Mouse (Mus musculus): ENCODE measurements around the gene Txlna. TPM values are rescaled to one million over a fixed set of nuclear protein-coding genes. Genes with fewer than 3 reads are reported as not detected.

Gene Txlna
- polyA plus RNA-seq, 1 experiment, result 55.6 TPM

DNA sequence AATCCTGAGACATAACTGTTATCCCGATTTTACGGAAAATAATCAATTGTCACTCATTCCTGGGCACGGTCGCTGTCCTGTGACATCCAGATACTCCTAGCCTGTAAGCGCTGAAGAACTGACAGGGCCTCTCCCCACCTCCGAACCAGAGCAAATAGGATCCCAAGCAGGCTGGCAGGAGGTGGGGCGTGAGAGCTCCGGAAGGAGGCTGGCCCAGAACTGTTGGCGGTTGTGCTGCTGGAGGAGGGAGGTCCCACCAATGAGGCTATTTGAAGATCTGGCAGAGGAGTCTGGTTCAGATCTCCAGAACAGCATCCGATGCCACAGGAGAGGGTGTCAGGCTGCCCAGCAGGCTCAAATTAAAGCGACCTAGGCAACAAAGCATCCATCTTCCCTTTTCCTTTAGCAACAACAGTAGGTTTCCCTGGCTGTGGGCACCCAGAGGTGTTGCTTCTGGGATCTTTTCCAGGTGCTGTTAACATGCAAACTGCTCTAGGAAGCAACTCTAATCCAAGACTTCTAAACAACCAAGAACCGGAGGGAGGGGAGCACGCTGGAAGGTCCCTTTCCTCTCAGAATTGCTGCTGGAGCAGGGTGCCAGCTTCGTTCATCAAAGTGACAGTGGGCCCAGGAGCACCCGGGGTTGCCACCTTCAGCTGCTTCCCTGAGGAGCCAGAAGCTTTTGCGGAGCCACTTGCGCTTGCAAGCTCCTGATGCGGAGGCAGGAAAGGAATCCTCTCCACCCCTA lies 16.4 kb downstream of the Txlna start:
- DNase-seq (ENCODE audit: low read depth), result peak; percentile 98
- no peak for TF ChIP-seq CTCF (IDR thresholded peaks at IDR 0.05; ENCODE audit: borderline replicate concordance, extremely low read depth, insufficient read depth, insufficient read length)
- TF ChIP-seq POLR2A (IDR thresholded peaks at IDR 0.05; ENCODE audit: borderline replicate concordance, extremely low read depth, insufficient read depth, insufficient read length, poor library complexity, severe bottlenecking), result peak; percentile 30; the same call in 1 of the 2 replicates

DNA sequence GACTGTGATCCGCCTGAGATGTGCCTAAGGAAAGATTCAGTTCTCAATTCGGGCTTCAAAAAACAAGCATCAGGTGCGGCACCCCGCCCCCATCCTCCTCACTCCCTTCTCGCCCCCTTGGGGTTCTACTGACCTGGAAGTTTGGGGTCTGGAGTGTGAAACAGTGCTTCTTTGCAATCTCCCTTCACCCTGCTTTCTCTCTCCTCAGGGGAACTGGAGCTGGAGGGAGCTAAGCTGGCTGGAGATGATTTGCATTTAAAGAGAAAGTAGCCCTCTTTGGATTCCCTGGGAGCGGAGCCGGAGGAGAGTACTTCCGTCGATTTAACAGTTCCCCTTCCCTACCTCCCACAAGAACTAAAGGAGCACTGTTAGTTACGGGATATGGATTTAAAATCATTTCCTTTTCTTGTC lies 17.2 kb downstream of the Txlna start, which contains the start of gene Ccdc28b:
TSS of gene Ccdc28b (minus strand) at position 267 of the 411 bp plus-strand sequence.
- DNase-seq (ENCODE audit: low read depth), result peak; percentile 88

DNA sequence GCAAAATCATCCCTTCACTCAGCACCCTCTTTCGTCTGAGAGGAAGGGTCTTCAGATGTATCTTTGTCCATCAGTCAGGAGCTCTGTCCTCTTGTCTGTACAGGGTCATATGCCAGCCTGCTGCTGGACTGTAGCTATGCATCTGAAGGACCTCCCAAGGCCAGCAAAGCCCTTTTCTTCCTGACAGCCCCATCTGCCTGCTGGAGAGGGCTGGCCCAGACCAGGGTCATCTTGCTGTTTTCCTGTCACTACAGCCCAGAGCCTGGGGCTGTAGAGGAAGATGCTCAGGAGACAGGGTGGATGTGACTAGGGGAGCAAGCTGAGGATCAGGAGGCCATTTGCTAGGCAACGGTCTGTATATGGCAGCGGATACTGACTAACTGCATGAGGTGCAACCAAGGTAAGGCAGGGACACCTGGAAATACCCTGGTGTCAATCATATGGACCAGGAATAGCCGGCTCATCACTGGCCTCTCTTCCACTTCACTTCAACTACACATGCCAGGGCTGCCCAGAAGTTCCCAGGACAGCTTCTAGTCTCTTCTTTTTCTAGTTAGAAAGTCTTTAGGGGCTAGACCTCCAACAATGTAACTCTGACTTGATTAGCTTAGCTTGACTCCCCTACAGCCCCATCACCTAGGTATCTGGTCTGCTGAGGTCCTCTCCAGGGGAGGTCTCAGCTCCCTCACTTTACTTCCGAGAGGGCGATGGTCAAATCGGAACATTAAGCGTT lies 17.9 kb downstream of the Txlna start:
- no peak for DNase-seq (ENCODE audit: low read depth)
- no peak for TF ChIP-seq POLR2A (IDR thresholded peaks at IDR 0.05; ENCODE audit: borderline replicate concordance, extremely low read depth, insufficient read depth, insufficient read length, poor library complexity, severe bottlenecking)
- no peak for TF ChIP-seq CTCF (IDR thresholded peaks at IDR 0.05; ENCODE audit: borderline replicate concordance, extremely low read depth, insufficient read depth, insufficient read length)

More for the DNA sequence above, 17.2 kb downstream of the Txlna start, which contains the start of gene Ccdc28b:
- TF ChIP-seq CTCF (IDR thresholded peaks at IDR 0.05; ENCODE audit: borderline replicate concordance, extremely low read depth, insufficient read depth, insufficient read length), result no peak
- no peak for TF ChIP-seq POLR2A (IDR thresholded peaks at IDR 0.05; ENCODE audit: borderline replicate concordance, extremely low read depth, insufficient read depth, insufficient read length, poor library complexity, severe bottlenecking)

DNA sequence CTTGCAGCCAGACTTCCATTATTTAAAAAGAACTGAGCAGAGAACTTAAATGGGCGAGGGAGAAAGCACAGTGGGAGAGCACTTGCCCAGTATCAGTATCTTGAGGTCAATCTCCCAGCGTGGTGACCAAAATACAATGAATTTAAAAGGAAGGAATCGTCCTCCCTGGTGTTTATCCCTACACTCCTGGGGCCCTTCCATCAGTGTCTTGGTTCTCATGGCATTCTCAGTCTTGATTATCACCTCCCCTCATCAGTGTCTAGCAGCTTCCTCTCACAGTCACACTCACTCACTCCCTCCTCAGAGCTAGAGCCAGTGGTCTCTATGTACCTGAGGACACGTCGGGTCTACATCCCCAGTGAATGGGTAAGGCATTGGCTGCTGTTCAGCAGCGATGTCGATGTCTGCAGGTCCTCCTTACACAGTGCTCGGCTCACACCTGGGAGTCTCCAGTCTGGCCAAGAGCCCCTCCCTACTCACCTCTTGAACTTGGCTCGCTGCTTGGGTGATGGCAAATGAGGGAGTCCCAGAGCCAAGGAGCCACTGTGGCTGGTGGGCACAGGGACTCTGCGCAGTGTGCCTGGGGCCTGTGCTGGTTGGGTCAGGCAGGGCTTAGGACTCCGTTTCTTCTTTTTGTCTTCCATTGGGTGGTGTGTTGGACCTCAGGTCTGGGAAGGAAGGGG lies 18.6 kb downstream of the Txlna start:
- TF ChIP-seq POLR2A (IDR thresholded peaks at IDR 0.05; ENCODE audit: borderline replicate concordance, extremely low read depth, insufficient read depth, insufficient read length, poor library complexity, severe bottlenecking) (no peak), CTCF (IDR thresholded peaks at IDR 0.05; ENCODE audit: borderline replicate concordance, extremely low read depth, insufficient read depth, insufficient read length) (no peak)
- DNase-seq (ENCODE audit: low read depth), result no peak

DNA sequence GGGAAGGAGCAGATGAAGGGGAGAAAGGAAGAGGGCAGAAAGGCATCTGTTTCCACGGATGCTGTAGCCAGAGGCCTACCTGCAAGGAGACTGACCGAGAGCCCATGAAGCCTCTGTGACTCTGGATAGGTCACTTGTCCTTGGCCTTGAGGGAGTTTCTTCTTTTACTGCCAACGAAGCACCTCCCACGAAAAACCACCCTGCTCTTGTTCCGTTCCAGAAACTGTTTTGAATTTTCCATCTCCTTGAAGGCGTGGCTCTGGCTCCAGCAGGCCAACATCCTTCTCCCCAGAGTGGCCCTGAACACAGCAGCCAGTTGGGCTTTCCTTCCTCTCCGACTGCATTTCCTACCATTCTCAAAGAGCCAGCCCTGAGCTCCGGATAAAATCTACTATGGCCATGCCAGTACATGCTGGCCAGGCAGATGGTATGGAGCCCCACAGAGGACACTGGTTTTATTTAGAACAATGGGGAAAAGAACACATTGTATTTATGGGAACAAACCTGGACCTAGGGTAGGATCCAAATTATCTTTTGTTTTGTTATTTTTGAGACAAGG lies 19.5 kb downstream of the Txlna start:
- DNase-seq (ENCODE audit: low read depth), result no peak
- TF ChIP-seq CTCF (IDR thresholded peaks at IDR 0.05; ENCODE audit: borderline replicate concordance, extremely low read depth, insufficient read depth, insufficient read length) (no peak), POLR2A (IDR thresholded peaks at IDR 0.05; ENCODE audit: borderline replicate concordance, extremely low read depth, insufficient read depth, insufficient read length, poor library complexity, severe bottlenecking) (no peak)

DNA sequence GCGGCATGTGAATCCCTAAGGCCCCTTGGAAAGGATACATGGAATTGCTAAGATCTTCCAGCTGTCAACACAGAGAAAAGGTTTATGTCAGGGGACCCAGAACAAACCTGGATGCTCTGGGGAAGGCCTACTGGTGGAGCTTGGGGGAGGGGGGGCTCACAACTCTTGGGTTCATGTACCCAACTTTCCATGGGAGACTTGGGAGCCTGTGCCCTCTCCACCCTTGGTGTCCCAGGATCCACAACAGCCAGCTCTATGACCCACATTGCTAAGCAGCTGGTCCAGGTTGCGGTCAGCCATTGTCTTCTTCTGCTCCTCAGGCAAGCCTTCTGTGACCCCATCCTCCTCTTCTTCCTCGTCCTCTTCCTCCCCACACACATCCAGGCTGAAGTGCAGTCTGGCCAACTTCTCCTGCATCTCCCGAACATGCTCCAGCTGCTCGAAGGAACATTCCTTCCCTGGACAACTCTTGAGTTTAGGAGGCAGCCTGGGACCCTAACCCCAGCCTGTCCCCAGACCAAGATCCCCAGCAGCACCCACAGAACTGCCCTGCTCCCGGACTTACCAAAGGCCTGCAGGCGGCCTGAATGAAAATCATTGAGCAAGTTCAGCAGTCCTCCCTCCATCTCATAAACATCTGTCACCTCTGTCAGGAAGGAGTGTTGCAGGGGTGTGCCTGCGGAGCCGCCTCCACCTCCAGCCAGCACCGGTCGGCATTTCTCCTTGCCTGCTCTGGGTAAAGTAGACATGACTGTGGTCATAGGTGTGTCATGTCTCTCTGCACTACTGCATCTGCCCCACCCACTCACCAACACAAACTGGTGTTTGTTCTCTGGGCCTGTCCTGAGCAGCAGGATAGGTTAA lies 20.2 kb downstream of the Txlna start:
- DNase-seq (ENCODE audit: low read depth), result no peak
- TF ChIP-seq CTCF (IDR thresholded peaks at IDR 0.05; ENCODE audit: borderline replicate concordance, extremely low read depth, insufficient read depth, insufficient read length) (no peak), POLR2A (IDR thresholded peaks at IDR 0.05; ENCODE audit: borderline replicate concordance, extremely low read depth, insufficient read depth, insufficient read length, poor library complexity, severe bottlenecking) (no peak)

DNA sequence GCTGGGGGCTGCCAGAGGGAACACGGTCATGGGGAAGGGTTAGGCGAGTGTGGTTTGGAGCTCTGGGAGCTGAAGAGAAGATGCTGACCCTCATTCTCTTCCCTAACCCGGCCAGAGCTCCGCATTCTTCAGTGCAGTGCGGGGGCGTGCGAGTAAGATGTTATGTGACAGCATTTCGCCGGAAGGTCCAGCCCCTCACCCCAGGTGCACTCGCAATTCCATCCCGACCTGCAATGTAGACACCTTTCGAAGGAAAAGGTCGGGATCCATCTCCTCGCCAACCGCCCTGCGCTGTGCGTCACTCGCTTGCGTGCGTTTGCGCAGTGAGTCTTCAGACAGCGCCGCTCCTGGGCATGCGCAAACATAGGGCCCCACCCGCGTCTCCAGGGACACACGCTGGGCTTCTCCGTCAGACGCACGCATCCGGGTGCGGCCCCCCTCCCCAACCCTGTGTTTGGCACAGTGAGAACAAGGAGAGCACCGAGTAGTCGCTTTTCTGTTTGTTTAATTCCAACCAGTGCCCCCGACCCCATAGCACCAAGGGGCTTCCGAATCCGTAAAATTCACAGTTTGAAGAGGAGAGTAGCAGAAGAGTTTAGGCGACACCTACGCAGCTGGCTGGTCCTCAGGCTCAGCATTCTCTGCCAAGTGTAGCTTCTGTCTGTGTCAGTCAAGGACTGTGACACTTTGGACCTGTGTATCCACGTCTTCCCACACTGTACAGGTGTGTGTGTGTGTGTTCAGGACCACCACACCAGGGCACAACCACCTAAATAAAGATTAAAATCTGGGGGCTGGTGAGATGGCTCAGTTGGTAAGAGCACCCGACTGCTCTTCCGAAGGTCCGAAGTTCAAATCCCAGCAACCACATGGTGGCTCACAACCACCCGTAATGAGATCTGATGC lies 21.8 kb downstream of the Txlna start, which contains the start of gene Iqcc:
TSS of gene Iqcc (minus strand) at position 314 of the 906 bp plus-strand sequence.
- peak; percentile 98 for DNase-seq (ENCODE audit: low read depth)
- TF ChIP-seq CTCF (IDR thresholded peaks at IDR 0.05; ENCODE audit: borderline replicate concordance, extremely low read depth, insufficient read depth, insufficient read length), result no peak
- TF ChIP-seq POLR2A (IDR thresholded peaks at IDR 0.05; ENCODE audit: borderline replicate concordance, extremely low read depth, insufficient read depth, insufficient read length, poor library complexity, severe bottlenecking), result peak; percentile 80; the same call in 1 of the 2 replicates

DNA sequence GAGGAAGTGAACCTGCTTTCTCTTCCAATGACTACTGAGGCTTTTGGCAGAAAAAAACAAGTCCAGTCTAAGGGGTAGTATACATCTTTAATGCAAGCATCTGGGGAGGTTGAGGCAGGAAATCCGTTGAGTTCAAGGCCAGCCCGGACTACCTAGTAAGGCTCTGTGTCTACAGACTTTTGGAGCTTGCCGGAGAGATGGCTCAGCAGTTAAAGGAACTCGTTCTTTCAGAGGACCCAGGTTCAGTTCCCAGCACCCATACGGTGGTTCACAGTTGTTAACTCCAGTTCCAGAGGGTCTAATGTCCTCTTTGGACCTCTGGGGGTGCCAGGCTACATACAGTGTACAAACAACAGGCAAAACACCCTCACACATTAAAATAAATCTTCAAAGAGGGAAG lies 22.8 kb downstream of the Txlna start:
- DNase-seq (ENCODE audit: low read depth), result no peak
- no peak for TF ChIP-seq CTCF (IDR thresholded peaks at IDR 0.05; ENCODE audit: borderline replicate concordance, extremely low read depth, insufficient read depth, insufficient read length)
- no peak for TF ChIP-seq POLR2A (IDR thresholded peaks at IDR 0.05; ENCODE audit: borderline replicate concordance, extremely low read depth, insufficient read depth, insufficient read length, poor library complexity, severe bottlenecking)

DNA sequence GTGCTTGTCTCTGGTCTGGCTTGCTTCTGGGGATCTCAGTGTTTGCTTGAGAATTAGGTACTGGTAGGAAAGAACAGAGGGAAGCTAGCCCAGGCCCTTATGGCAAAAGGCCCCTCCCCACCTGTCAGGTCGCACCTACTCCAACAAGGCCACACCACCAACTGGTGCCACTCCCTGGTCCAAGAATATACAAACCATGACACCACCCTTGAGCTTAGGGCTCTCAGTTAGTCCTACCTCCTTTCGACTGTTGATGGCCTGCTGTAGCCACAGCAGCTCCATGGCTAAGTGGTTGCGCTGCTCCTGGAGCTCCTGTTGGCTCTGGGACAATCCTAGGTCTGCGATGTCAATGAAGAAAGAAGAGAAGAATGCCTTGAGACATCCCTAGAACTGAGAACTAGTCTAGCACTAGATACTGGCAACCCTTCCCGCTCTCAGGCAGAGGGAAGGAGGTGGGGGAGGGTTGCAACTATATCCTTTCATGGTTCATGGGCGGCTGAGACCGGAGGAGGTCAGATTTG lies 23.7 kb downstream of the Txlna start:
- TF ChIP-seq POLR2A (IDR thresholded peaks at IDR 0.05; ENCODE audit: borderline replicate concordance, extremely low read depth, insufficient read depth, insufficient read length, poor library complexity, severe bottlenecking) (no peak), CTCF (IDR thresholded peaks at IDR 0.05; ENCODE audit: borderline replicate concordance, extremely low read depth, insufficient read depth, insufficient read length) (no peak)

More for the DNA sequence above, 23.7 kb downstream of the Txlna start:
- no peak for DNase-seq (ENCODE audit: low read depth)

All from brain, embryonic 14.5 days (tissue).